In the genomic region with DNA sequence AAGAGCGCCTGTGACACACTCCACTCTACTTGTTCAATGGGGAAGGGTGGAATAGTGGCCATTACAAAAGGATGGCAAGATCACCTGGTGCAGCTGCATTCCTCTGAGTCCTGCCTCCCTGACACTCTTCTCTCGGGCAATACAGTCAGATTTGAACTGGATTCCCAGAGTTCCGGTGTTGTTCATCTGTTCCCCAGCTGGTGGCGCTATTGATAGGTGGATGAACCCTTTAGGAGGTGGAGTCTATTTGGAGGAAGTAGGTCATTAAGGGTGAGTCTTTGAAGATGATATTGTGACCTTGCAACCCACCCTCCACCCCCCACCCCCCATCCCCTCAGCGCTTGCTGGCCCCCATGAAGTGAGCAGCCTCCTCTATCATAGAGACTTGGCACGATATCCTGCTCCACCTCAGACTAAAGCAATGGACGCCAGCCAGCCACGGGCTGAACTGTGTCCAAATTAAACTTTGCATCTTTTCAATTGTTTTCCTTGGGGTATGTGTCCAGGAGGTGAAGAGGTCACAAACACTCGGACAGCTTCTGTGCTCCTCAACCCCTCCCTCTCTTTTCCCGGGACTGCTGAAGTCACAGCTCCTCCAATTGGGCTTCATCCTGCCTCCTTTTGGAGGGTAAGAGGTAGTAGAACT, we compare ENCODE assay signal across 8 mouse cellular contexts.
DNase-seq lines count a peak whose midpoint lies in the region; ATAC-seq lines count a peak whose summit lies in the region.

No protein-coding gene starts in this region.

- peak; percentile 41 for DNase-seq in embryo, embryonic 10 days (ENCODE audit: low spot score)
- DNase-seq in embryo, embryonic 11 days = no peak
- peak; percentile 90 for DNase-seq in midbrain, embryonic 11.5 days (ENCODE audit: low spot score, missing footprints)
- peak; percentile 39 for DNase-seq in adrenal gland, adult 2 months
- DNase-seq in forelimb bud, embryonic 11.5 days (ENCODE audit: low read depth, low spot score) = peak; percentile 16
- no peak for DNase-seq in frontal cortex, postnatal 14 days (ENCODE audit: low spot score in 2 of 2)

- H3K27ac ChIP-seq in midbrain, embryonic 11.5 days (ENCODE audit: low read depth, low read length) = no peak overlapping the region
- no peak overlapping the region for H3K27ac ChIP-seq in midbrain, embryonic 16.5 days (ENCODE audit: low read length)
- H3K27ac ChIP-seq in lung, embryonic 16.5 days (ENCODE audit: low read length) = 0 out of 2 replicates have a peak overlapping the region, but pooled peaks have one; percentile 1

- H3K27me3 ChIP-seq in midbrain, embryonic 11.5 days (ENCODE audit: control insufficient read depth, insufficient read depth, low read length) = no peaks in the 10 kb centered on the region
- no peaks in the 10 kb centered on the region for H3K27me3 ChIP-seq in midbrain, embryonic 16.5 days (ENCODE audit: control insufficient read depth, insufficient read depth, low read depth, low read length)
- H3K27me3 ChIP-seq in lung, embryonic 16.5 days (ENCODE audit: control insufficient read depth, insufficient read depth, low read depth, low read length) = no peaks in the 10 kb centered on the region

- no peak for ATAC-seq in midbrain, embryonic 11.5 days (ENCODE audit: low FRiP score)
- no peak for ATAC-seq in midbrain, embryonic 16.5 days
- no peak for ATAC-seq in lung, embryonic 16.5 days (ENCODE audit: low read depth)

- WGBS in midbrain, embryonic 11.5 days = 68% methylated on average over 10 of the region's 10 CpGs
- WGBS in midbrain, embryonic 16.5 days = 59% methylated on average over 10 of the region's 10 CpGs
- 47% methylated on average over 10 of the region's 10 CpGs for WGBS in lung, embryonic 16.5 days

- peaks cover 10% of the 10 kb centered on the region for H3K4me1 ChIP-seq in midbrain, embryonic 11.5 days (ENCODE audit: control insufficient read depth, insufficient read depth, low read length)
- H3K4me1 ChIP-seq in midbrain, embryonic 16.5 days (ENCODE audit: control insufficient read depth, insufficient read depth, low read length) = peaks cover 10% of the 10 kb centered on the region
- H3K4me1 ChIP-seq in lung, embryonic 16.5 days (replicated peaks; ENCODE audit: control insufficient read depth, insufficient read depth, low read length) = peaks cover 10% of the 10 kb centered on the region

- peaks cover 3% of the 10 kb centered on the region; the same call in 1 of the 2 replicates for H3K9me3 ChIP-seq in midbrain, embryonic 11.5 days (ENCODE audit: control insufficient read depth, low read length)
- no peaks in the 10 kb centered on the region for H3K9me3 ChIP-seq in midbrain, embryonic 16.5 days (replicated peaks; ENCODE audit: control insufficient read depth, low read length, poor library complexity, severe bottlenecking)
- peaks cover 4% of the 10 kb centered on the region for H3K9me3 ChIP-seq in lung, embryonic 16.5 days (ENCODE audit: control insufficient read depth, low read length)

- H3K36me3 ChIP-seq in midbrain, embryonic 11.5 days (ENCODE audit: control insufficient read depth, insufficient read depth, low read length) = no peaks in the 10 kb centered on the region
- no peaks in the 10 kb centered on the region for H3K36me3 ChIP-seq in midbrain, embryonic 16.5 days (ENCODE audit: control insufficient read depth, insufficient read depth, low read length)
- H3K36me3 ChIP-seq in lung, embryonic 16.5 days (ENCODE audit: control insufficient read depth, insufficient read depth, low read length) = no peaks in the 10 kb centered on the region

- no peak overlapping the region for H3K9ac ChIP-seq in midbrain, embryonic 11.5 days (ENCODE audit: low read length)
- no peak overlapping the region for H3K9ac ChIP-seq in midbrain, embryonic 16.5 days (ENCODE audit: low read depth, low read length)
- H3K9ac ChIP-seq in lung, embryonic 16.5 days (ENCODE audit: low read length) = no peak overlapping the region

- no peak overlapping the region for H3K4me3 ChIP-seq in midbrain, embryonic 11.5 days (ENCODE audit: low read depth, low read length)
- no peak overlapping the region for H3K4me3 ChIP-seq in midbrain, embryonic 16.5 days (ENCODE audit: low read depth, low read length)
- H3K4me3 ChIP-seq in lung, embryonic 16.5 days (ENCODE audit: low read length) = no peak overlapping the region

- no peak overlapping the region for H3K4me2 ChIP-seq in midbrain, embryonic 11.5 days
- no peak overlapping the region for H3K4me2 ChIP-seq in midbrain, embryonic 16.5 days (ENCODE audit: low read length)
- H3K4me2 ChIP-seq in lung, embryonic 16.5 days (ENCODE audit: low read depth, low read length) = no peak overlapping the region

Comparison
In these comparisons a context has a peak if more than half of its experiments do, and no peak if none do; other contexts are left out.
1. DNase-seq: peak in embryo, embryonic 10 days (single experiment), midbrain, embryonic 11.5 days (single experiment), adrenal gland, adult 2 months (single experiment) and forelimb bud, embryonic 11.5 days (single experiment); none in embryo, embryonic 11 days (single experiment) and frontal cortex, postnatal 14 days (0 of 2).